Mouse (Mus musculus) hindbrain, embryonic 14.5 days (tissue): ENCODE data around the gene Btrc. TPM values are rescaled to one million over a fixed set of nuclear protein-coding genes. Genes with fewer than 3 reads are reported as not detected.
A peak's percentile ranks its signal among the peaks of the same experiment; 100 is the strongest.
"Not testable (repeated sequence)": the region's sequence is repeated elsewhere in the genome, so short reads cannot be mapped to it uniquely, and the experiment has no call there.

Experiments used
- ATAC-seq: fragments of 200-750 bp; cut with Nextera tagmentation; 2 replicates; pipeline ENCODE4 v1.8.0; 2017; ENCODE audit warnings: moderate number of reproducible peaks, mild to moderate bottlenecking, moderate TSS enrichment, moderate library complexity; ENCODE audit not compliant: low FRiP score
- DNase-seq: peaks from one replicate; pipeline ENCODE4 v3.0.0-alpha.2; 2015; ENCODE audit warnings: low spot score
- H3K27ac ChIP-seq: fragments of 300-500 bp; sonication (generic); 2 replicates; pipeline ENCODE4 v1.5.1; 2014; ENCODE audit warnings: mild to moderate bottlenecking, moderate library complexity
- H3K27me3 ChIP-seq: fragments of 300-500 bp; sonication (generic); 2 replicates; pipeline ENCODE4 v1.6.1; 2014; ENCODE audit warnings: mild to moderate bottlenecking, low read length, mixed read lengths; ENCODE audit not compliant: control insufficient read depth, insufficient read depth
- H3K36me3 ChIP-seq: fragments of 300-500 bp; sonication (generic); replicated peaks from 2 replicates; pipeline ENCODE4 v1.6.1; 2014; ENCODE audit not compliant: control insufficient read depth, insufficient read depth
- H3K4me1 ChIP-seq: fragments of 300-500 bp; sonication (generic); replicated peaks from 2 replicates; pipeline ENCODE4 v1.6.1; 2014; ENCODE audit warnings: antibody characterized with exemption, low read length, mixed read lengths; ENCODE audit not compliant: control insufficient read depth, insufficient read depth
- H3K4me2 ChIP-seq: fragments of 300-500 bp; sonication (generic); replicated peaks from 2 replicates; pipeline ENCODE4 v1.6.1; 2014; ENCODE audit warnings: mild to moderate bottlenecking, moderate library complexity
- H3K4me3 ChIP-seq: fragments of 300-500 bp; sonication (generic); replicated peaks from 2 replicates; pipeline ENCODE4 v1.5.1; 2014; ENCODE audit warnings: mild to moderate bottlenecking, low read length
- H3K9ac ChIP-seq: fragments of 300-500 bp; sonication (generic); 2 replicates; pipeline ENCODE4 v1.6.1; 2014
- H3K9me3 ChIP-seq: fragments of 300-500 bp; sonication (generic); 2 replicates; pipeline ENCODE4 v1.6.1; 2016; ENCODE audit warnings: low read length; ENCODE audit not compliant: control insufficient read depth
- WGBS: fragments of 180-500 bp; shearing (Covaris S2); extraction: QIAGEN DNeasy Blood & Tissue Kit; methylation state at CpG from one replicate; pipeline ENCODE4 v1.1.7; 2014; 5-methylcytosine and 5-hydroxymethylcytosine counted together
- polyA plus RNA-seq: library from polyadenylated mRNA; unstranded; fragments of >200 nt; fragmentation: Nextera tagmentation; extraction: Ambion mirVana; gene quantifications from 2 replicates; pipeline ENCODE4 v1.2.1, GENCODE M21; 2014

The Btrc gene
- polyA plus RNA-seq, 1 experiment from 2014 or later, result 74.3 TPM

DNA sequence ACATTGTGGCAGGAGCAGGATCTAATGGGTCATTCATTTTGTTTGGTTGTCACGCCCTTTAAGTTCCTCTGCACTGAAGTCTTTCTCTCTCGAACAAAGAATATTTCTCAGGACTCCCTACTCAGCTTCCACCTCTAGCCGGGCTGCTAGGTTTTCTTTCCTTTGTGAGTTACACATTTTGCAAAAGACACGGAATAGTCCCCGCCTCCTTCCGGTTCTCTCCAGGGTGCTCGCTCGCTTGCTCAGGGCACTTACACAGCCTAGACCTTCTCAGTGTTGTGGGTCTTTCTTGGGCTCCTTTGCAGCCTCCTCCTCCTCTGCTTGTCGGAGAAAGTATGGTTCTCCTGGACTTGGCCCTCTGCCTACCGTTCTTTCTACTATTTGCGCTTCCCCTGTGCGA lies 13.1 kb upstream of the Btrc start:
- no peak for ATAC-seq
- no peak overlapping the region for H3K9ac ChIP-seq

DNA sequence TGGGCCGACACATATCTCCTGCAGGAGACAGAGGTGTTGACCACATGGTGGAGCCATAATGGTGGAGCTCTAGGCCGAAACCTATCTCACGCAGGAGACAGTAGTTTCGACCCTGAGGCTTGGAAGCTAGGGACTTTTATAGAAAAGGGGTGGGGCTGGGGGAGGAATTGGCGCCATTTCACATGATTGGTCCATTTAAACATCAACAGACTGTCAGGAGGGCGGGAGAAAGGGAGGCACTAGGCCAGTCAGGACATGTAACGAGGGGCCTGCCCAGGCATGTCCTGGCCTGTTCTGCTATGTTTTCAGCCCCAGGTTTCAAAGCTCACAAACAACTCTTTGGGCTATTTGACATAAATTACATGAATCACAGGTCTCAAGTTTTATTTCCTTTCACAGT lies 10.8 kb upstream of the Btrc start:
- H3K4me1 ChIP-seq, H3K27me3 ChIP-seq, H3K9me3 ChIP-seq, H3K4me3 ChIP-seq, DNase-seq, H3K36me3 ChIP-seq, H3K4me2 ChIP-seq, H3K27ac ChIP-seq, ATAC-seq, H3K9ac ChIP-seq: not testable (repeated sequence)
- 92% methylated on average over 7 of the region's 7 CpGs for WGBS

More for the DNA sequence above, 13.1 kb upstream of the Btrc start:
- Histone ChIP-seq H3K4me1 (no peaks in the 10 kb centered on the region), H3K36me3 (no peaks in the 10 kb centered on the region), H3K4me2 (no peak overlapping the region), H3K27me3 (no peaks in the 10 kb centered on the region), H3K9me3 (no peaks in the 10 kb centered on the region), H3K27ac (no peak overlapping the region), H3K4me3 (no peak overlapping the region)
- WGBS, result 64% methylated on average over 12 of the region's 12 CpGs
- no peak for DNase-seq

DNA sequence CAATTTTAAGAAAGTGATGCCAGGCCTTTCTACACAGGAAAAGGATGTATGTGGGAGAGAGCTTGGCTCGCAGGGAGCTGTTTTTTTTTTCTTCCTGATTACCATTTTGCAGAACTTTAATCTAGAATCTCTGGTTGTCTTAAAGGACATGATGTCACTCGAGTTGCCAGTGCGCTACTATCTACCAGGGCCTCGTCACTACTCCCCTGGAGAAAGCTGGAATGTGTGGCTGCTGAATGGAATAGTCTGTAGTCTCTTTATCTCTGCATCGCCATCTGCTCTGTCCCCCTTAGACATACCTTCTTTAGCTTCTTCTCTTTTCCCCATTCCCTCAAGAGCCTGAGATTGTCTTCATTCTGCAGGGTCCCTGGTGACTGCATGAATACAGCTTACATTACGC lies 7.9 kb upstream of the Btrc start:
- no peaks in the 10 kb centered on the region for H3K27me3 ChIP-seq
- no peaks in the 10 kb centered on the region for H3K9me3 ChIP-seq
- 79% methylated on average over 6 of the region's 6 CpGs for WGBS
- ATAC-seq (no peak), DNase-seq (no peak)
- H3K27ac ChIP-seq, result no peak overlapping the region
- no peak overlapping the region for H3K4me2 ChIP-seq
- no peak overlapping the region for H3K9ac ChIP-seq
- H3K4me3 ChIP-seq, result no peak overlapping the region
- H3K4me1 ChIP-seq, result no peaks in the 10 kb centered on the region
- H3K36me3 ChIP-seq, result no peaks in the 10 kb centered on the region

DNA sequence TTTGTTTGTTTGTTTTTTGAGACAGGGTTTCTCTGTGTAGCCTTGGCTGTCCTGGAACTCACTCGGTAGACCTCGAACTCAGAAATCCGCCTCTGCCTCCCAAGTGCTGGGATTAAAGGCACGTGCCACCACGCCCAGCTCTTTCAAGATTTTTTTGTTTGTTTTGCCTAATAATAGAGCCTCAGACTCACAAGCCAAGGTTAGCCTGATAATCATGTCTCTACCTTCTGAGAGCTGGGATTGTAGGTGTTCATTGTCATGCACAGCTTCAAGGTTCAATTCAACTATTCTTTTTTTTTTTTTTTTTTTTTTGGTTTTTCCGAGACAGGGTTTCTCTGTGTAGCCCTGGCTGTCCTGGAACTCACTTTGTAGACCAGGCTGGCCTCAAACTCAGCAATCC lies 6.7 kb upstream of the Btrc start:
- H3K9me3 ChIP-seq, H3K4me1 ChIP-seq, H3K4me3 ChIP-seq, H3K9ac ChIP-seq, ATAC-seq, H3K27ac ChIP-seq, H3K4me2 ChIP-seq, DNase-seq, H3K36me3 ChIP-seq, H3K27me3 ChIP-seq: not testable (repeated sequence)
- WGBS, result 79% methylated on average over 6 of the region's 6 CpGs

DNA sequence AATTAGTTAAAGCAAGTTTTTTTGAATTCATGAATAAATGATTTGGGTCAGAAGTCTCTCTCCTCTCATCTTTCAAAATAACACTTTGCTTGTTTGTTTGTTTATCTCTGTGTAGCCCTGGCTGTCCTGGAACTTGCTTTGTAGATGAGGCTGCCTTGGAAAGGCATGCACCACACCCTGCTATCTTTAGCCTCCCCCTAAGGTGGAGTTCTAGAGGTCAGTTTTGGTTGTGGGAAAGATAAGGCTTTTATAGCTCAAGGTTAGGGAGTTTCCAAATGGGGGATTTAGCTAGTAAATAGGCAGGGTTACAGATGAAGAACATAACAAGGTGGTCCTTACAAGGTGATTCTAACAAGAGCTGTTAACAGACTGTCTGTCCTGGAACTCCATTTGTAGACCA lies 3.0 kb upstream of the Btrc start:
- no peak overlapping the region for H3K4me2 ChIP-seq
- no peaks in the 10 kb centered on the region for H3K27me3 ChIP-seq
- peaks cover 10% of the 10 kb centered on the region for H3K4me1 ChIP-seq
- no peak overlapping the region for H3K4me3 ChIP-seq
- DNase-seq (no peak), ATAC-seq (no peak)
- H3K9me3 ChIP-seq, result no peaks in the 10 kb centered on the region
- no peak overlapping the region for H3K27ac ChIP-seq
- H3K36me3 ChIP-seq, result no peaks in the 10 kb centered on the region
- no peak overlapping the region for H3K9ac ChIP-seq

DNA sequence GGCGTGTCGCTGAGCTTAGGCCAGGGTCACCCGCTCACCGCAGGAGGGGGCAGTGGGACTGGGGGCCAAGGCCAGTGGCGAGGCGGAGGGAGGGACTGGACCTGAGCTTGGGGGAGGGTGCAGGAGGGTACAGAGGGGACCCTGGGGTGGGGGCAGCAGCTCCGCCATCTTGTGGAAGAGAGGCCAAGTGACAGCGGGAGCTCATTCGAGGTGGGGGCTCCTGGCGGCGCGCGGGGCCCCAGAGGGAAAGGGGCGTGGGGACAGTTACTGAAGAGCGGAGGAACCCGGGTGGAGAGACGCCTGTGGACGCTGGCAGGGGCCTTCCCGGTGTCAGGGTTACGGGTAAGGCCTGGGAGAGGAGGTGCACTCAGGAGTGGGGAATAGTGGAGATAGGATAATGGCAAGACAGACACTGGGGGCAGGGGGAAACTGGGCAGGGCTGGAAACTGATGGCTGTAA lies 428 bp downstream of the Btrc start:
- H3K9ac ChIP-seq, result peak overlapping the region; percentile 70
- peak overlapping the region; percentile 64 for H3K4me3 ChIP-seq
- no peaks in the 10 kb centered on the region for H3K9me3 ChIP-seq
- H3K4me1 ChIP-seq, result peaks cover 10% of the 10 kb centered on the region
- H3K36me3 ChIP-seq, result peaks cover 7% of the 10 kb centered on the region; the same call in 1 of the 2 replicates
- H3K27ac ChIP-seq, result peak overlapping the region; percentile 94
- peak overlapping the region; percentile 63 for H3K4me2 ChIP-seq
- ATAC-seq, result peak; percentile 51
- peak; percentile 53 for DNase-seq
- H3K27me3 ChIP-seq, result no peaks in the 10 kb centered on the region
- under 1% methylated on average over 20 of the region's 20 CpGs for WGBS

DNA sequence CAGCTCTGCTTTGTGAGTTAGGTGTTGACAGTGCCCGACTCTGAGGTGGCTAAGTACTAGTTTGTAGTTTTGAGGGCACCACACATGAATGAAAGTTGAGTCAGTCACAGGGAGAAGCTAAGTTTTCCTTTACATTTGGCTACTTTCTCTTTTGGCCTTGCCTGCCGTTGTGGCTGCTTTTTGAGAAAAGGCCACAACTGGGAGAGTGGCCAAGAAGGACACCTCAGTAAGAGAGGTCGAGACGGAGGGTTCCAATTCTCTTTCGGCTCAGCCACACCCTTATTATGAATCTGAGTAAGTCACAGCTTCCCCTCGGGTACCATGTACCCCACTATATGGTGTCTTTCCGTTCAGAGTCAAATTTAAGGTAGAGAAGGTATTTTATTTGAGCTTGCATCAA lies 3.1 kb downstream of the Btrc start:
- Histone ChIP-seq H3K36me3 (peaks cover 8% of the 10 kb centered on the region), H3K9me3 (no peaks in the 10 kb centered on the region), H3K9ac (no peak overlapping the region), H3K4me3 (no peak overlapping the region), H3K27me3 (no peaks in the 10 kb centered on the region), H3K27ac (no peak overlapping the region), H3K4me1 (peaks cover 13% of the 10 kb centered on the region), H3K4me2 (no peak overlapping the region)
- ATAC-seq, result no peak
- 87% methylated on average over 7 of the region's 7 CpGs for WGBS
- DNase-seq, result no peak

DNA sequence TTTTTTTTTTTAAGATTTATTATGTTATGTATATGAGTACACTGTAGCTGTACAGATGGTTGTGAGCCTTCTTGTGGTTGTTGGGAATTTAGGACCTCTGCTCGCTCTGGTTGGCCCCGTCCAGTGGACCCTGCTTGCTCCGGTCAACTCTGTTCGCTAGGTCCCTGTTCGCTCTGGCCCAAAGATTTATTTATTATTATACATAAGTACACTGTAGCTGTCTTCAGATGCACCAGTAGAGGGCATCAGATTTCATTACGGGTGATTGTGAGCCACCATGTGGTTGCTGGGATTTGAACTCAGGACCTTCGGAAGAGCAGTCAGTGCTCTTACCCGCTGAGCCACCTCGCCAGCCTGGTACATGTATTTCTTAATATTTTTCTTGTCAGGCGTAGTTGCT lies 21.3 kb downstream of the Btrc start:
- not testable (repeated sequence) for DNase-seq, H3K9ac ChIP-seq, ATAC-seq, H3K4me1 ChIP-seq, H3K27me3 ChIP-seq, H3K27ac ChIP-seq, H3K9me3 ChIP-seq, H3K4me3 ChIP-seq, H3K4me2 ChIP-seq
- H3K36me3 ChIP-seq, result peaks cover 18% of the 10 kb centered on the region
- 96% methylated on average over 10 of the region's 10 CpGs for WGBS

DNA sequence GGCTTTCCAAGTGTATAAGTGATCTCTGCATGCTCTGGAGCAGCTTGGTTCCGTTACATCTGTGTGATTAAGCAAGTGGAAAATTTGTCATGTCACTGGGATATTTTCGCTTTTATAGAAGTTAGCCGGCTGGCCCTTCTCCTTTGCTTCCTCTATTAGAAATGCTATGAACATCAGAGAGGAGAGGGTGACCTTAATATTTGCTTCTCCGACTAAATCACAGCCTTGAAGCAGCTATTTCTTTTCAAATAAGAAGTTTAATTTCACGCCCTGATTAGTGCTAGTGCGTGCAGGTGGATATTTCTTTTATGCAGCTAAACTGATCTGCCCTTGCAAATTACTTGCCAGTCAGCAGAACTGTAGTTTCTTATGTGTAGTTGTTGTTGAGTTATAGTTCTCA lies 25.0 kb downstream of the Btrc start:
- peaks cover 9% of the 10 kb centered on the region for H3K36me3 ChIP-seq
- H3K27me3 ChIP-seq, result no peaks in the 10 kb centered on the region
- DNase-seq (no peak), ATAC-seq (no peak)
- H3K4me2 ChIP-seq, result no peak overlapping the region
- WGBS, result 63% methylated on average over 6 of the region's 6 CpGs
- no peak overlapping the region for H3K9ac ChIP-seq
- no peak overlapping the region for H3K4me3 ChIP-seq
- no peaks in the 10 kb centered on the region for H3K4me1 ChIP-seq
- H3K9me3 ChIP-seq, result no peaks in the 10 kb centered on the region
- no peak overlapping the region for H3K27ac ChIP-seq

DNA sequence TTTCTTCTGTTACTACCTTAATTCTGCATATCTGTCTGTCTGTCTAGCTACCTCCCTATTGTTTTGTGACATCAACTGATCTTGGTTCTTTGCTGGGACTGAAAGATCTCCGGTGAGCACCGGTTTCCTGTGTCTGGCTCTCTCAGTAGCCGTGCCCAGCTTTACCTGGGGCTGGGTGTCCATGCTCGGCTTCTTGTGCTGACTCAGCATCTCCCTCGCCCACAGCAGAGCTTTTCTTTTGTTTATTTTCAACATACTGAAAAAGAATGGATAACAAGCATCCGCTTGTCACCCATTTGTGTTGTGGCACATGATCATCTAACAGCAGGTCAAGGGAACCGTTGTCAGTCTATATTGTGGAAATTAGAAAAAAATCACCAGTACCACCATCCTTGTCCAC lies 30.5 kb downstream of the Btrc start:
- H3K9me3 ChIP-seq, result no peaks in the 10 kb centered on the region
- H3K4me3 ChIP-seq, result no peak overlapping the region
- 73% methylated on average over 7 of the region's 7 CpGs for WGBS
- DNase-seq, result no peak
- no peak for ATAC-seq
- no peaks in the 10 kb centered on the region for H3K27me3 ChIP-seq
- H3K9ac ChIP-seq, result no peak overlapping the region
- H3K27ac ChIP-seq, result peak overlapping the region; percentile 14; the same call in 1 of the 2 replicates
- H3K4me1 ChIP-seq, result 0 out of 2 replicates have a peak, but pooled peaks cover 4% of the 10 kb centered on the region
- H3K4me2 ChIP-seq, result no peak overlapping the region
- no peaks in the 10 kb centered on the region; the same call in 1 of the 2 replicates for H3K36me3 ChIP-seq
